Mouse (Mus musculus) frontal cortex, postnatal 14 days (tissue): ENCODE measurements at regions not wholly inside any gene's neighbourhood (a gene's known extent, or its start where the extent isn't known, plus 50 kb on each side); places are given as distances from the start of the nearest gene placed in this dataset.

Experiments used
- DNase-seq, 2 experiments: peaks; one replicate each; pipeline ENCODE4 v3.0.0; 2022; ENCODE audit warnings: low spot score in 2 of 2

- DNase-seq, result no peak
Observed at GRCm38 (mm10) chr12:74518032-74518431, 201.8 kb upstream of the Gm11042 start.

DNA sequence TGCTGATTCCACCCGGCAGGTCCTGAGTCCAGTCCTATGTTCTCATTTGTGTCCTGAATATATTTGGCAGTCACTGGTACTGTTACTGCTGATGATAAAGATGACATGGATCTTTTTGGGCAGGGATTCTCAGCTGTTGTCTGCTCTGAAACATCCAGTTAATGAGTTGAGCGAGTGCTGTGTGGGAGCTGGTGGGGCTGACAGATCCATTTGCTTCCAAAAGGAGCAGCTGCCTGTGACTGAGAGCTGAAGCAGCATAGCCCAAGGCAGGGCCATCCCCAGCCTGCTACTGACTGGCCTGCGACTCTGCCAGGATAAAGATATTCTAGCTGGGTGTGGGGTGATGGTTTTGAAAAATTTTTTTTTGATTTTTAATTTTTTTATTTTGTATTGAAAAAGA lies 200.3 kb upstream of the Gm11042 start:
- DNase-seq, result peak; percentile 31 to 35

DNA sequence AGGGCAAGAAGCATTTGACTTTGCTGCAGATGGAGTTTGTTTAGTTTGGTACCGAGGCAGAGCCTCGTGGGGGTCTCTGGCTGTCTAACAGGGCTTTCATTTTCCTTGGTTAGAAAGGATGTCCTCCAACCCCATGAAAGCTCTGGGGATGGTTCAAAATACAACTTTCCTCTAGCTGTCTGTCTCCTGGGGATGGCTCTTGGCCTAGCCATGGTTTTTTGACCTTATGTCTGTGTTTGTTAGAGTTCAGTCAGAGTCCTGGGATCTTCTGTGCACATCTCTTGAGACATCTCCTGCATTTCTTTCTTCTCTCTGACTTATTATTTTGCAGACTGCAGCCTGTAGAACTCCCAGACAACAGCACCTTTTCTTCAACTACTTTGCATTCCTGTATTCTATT lies 186.6 kb upstream of the Gm11042 start:
- DNase-seq, result no peak

DNA sequence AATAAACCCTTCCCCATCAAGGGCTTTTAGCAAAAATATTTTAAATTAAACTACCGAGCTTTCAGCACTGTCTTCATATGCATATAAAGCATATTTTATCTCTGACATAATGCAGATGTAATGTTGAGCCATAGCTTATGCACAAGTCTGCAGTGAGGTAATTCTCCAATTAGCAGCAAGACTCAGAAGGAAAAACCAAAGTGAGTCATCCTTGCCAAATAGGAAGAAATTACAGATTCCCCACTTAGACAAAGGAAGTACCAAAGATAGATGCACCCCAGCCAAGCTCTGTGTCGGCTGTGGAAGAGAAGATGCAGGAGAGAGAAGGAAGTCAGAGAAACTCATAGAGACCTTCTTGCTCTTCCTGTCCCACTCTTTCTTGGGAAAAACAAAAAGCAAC lies 161.4 kb upstream of the Gm11042 start:
- DNase-seq, result no peak

GRCm38 (mm10) chr12:74474741-74475140 lies 158.5 kb upstream of the Gm11042 start:
- no peak for DNase-seq

DNA sequence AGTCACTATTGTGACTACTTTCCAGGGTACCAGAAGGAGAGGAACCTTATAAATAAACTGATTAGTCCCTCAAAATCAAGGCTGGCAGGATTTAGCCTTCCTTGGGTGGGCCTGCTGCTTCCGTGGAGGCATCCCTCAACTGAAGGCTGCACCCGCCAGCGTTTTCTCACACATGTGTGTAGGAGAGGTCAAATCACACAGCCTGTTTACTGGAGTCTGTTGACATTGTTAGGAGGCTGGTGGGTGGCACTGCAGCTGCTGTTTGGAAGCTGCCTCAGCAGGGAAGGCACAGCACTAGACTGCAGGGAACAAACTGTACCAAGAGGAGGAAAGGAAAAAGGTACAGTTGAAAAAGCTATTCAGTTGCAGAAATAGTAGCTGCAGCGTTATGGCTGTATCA lies 142.3 kb upstream of the Gm11042 start:
- DNase-seq, result peak; percentile 19 to 23

DNA sequence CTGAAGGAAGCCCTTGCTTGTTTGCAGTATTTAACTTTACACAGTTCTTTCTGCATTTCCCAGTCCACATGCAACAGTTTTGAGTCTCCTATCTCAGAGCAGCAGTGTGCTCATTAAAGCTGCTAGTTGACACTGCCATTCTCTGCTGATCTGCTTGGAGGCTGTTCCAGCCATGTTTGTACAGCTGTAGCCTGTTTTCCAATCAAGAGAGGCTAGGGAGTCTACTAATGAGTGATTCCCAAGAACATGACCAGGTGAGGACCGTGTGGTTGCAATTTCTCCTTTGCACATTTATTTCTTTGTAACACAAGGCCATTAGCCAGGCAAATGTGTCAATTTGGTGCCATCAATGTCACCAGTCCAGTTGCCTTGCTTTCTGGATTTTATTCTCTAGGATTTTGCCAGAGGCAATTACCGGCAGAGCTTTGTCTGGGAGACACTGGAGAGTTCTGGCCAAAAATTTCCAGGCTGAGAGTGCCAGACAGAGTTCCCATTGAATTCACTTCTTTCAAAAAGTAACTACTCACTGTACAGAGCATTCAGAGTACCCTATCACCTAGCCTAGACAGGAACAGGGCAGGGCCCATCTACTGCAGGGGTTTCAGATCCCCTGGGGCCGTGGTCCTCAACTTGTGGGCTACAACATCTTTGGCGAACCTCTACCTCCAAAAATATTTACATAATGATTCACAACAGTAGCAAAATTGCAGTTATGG lies 136.3 kb upstream of the Gm11042 start:
- DNase-seq, result no peak

- no peak for DNase-seq
Observed at GRCm38 (mm10) chr12:74448248-74448647, 132.1 kb upstream of the Gm11042 start.

- no peak for DNase-seq
Observed at GRCm38 (mm10) chr12:74434874-74435273, 118.7 kb upstream of the Gm11042 start.

GRCm38 (mm10) chr12:74414738-74415137 lies 98.5 kb upstream of the Gm11042 start:
- no peak for DNase-seq

DNA sequence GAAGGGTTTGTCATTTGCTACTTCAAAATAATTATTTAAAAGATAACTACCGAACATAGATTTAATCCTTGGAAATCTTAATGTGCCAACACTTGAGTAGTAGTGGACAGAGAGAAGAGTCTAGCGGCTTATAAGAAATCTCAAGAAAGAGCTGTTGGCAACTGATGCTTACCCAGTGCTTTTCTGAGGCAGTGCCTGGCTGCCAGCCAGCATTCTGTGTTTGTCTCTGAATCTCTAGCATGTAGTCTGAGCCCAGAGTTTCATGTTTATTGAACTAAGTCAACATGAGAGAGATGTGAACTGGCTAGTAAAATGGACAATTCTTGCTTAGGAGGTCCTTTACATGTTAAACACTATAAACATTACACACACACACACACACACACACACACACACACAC lies 94.3 kb upstream of the Gm11042 start:
- no peak for DNase-seq

GRCm38 (mm10) chr12:74407591-74408095 lies 91.4 kb upstream of the Gm11042 start:
- no peak for DNase-seq

- peak; percentile 7 to 10 for DNase-seq
Observed at GRCm38 (mm10) chr12:74389811-74390210, 73.6 kb upstream of the Gm11042 start.
